Mouse (Mus musculus) right cerebral cortex, adult 2 months (tissue): ENCODE measurements at regions not wholly inside any gene's neighbourhood (a gene's known extent, or its start where the extent isn't known, plus 50 kb on each side); places are given as distances from the start of the nearest gene placed in this dataset.
A peak's percentile ranks its signal among the peaks of the same experiment; 100 is the strongest.

Experiments
- DNase-seq, 2 experiments: peaks; one replicate each; pipeline ENCODE4 v3.0.0; 2021 to 2022; ENCODE audit warnings: low spot score in 2 of 2

DNA sequence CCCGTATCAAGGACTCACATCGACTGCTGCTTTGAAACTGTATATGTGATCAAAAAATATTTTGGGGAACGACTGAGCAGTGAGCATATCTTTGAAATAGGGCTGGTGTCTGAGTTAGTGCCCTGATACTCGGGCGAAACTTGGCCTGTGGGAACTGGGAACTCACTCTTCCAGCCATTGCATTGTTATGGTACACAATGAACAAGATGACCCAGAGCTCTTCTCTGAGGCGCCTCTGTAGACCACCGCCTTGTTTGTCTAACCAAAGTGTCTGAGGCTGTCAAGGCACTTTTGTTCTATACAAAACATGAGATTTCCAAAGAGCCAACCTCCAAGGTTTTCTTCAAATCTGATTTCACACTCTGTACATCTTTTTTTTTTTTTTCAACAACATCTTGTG, 201.5 kb downstream of the Cog6 start:
- DNase-seq: no peak

DNA sequence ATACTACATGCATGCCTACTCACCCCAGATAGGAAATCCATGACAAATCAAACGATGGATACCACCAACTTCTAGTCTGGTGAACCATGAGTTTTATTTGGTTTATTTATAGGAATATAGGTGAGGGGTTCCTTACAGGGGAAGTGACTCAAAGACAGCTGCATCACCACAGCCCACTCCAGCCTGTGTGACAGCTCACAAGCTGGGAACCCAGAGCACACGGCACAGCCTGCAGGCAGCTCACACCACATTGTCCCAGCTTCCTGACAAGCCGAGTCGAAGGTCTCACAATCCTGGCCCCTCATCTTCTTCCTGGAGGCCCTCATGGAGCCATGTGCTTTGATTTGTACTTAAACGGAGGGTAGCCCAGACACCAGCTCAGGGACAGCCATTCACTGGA, 214.7 kb downstream of the Cog6 start:
- DNase-seq: no peak

DNA sequence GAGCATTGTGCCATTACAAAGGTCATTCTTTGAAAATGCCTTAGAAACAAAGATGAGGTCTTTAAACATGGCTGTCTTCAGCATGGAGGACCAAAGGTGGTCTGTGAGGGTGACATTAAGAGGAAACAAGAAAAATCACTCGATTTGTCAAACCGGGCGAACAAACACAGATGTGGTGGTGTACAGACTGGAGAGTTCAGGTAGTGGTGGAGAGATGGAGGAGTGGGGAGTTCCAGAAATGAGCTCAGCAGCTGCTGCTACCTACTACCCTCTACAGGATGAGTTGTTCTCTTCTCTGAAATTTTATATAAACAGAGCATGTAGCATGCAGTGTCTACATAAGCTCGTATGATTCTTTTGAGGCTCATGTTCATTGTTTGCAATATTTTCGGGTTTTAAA, 215.6 kb downstream of the Cog6 start:
- DNase-seq: no peak

DNA sequence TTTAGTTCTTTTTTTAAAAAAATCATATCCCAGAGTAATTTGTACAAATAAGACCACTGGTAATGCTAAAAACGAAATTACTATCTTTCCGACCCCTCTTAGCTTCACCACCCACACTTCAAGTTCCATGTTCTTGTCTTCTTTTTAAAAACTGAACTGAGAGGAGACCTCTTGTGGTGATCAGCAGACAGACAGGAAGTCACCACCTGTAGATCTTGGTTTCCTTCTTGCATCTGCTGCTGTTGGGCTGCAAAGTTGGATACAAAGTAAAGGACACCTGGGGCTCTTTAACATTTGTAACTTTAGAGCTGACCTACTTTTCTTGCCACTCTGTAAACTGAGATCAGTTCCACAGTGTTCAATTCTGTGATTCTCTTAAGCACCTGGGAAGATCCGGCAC, 216.4 kb downstream of the Cog6 start:
- no peak for DNase-seq

DNA sequence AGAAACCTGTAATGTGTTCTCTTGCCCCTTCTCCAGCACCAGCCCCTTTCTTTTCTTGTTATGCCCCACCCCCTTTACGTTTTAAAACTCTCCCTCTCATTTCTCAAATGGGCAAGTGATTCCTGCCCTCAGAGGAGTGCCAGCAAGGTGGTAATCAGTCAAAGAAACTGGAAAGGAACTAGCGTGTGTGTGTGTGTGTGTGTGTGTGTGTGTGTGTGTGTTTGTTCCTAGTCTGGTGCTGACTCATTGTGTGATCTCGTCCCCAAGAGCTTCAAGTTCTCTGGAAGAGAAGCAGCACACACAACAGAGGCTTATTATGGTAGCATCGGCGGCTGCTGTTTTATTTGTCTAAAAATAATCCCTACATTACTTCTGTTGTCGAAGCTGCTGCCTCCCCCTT, 219.2 kb downstream of the Cog6 start:
- peak in 1 of 2 experiments; percentile 20 for DNase-seq

DNA sequence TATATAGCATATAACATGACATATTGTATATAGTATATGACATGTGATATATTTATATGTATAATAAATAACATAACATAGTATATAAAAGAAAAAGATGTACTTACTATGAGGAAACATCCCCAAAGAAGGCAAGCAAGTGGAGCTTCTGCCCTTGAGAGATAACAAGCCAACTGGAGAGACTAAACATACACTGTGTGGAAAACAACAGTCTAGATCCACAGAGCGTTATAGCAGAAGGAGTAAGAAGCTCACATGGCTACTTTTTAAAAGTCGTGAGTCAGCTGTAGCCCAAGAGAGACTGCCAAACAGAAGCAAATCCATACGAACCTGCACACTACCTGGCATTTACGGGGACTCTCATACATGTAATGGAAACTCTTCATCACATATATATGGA, 219.9 kb downstream of the Cog6 start:
- DNase-seq: no peak

DNA sequence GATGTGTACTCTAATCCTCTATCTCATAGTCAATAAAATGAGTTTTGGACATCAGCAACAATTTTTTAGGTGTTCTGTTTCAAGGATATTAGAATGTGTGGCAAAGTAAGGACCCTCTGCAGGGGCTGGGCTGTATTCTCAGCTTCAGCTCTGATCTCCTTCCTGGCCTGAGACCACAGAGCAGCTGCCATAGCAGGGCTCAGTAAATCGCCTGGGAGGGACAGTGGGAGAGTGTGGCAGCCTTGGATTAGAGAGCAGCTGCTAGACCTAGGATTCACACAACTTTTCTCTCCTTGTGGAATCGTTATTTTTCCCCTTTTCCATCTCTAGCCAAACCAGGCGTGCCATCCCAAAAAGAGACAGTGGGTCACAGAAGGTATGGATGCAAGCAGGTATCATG, 222.8 kb downstream of the Cog6 start:
- DNase-seq: no peak

DNA sequence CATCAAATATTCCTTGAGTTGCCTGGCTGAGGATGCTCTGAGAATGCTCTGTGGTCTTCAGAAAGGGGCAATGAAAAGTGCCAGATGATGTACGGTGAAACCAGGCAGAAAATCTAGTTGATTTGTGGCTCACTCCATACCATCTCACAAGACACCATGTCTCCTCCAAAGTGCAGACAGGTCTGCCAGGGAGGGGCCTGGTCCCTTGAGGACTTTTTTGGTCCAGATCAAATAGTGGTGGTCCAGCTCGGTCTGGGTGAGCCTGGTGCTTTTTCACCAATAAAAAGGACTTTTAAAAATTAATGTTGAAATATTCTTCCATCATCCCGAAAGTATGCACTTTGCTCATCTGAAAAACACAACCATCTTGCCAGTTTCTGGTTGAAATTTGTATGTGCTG, 224.2 kb downstream of the Cog6 start:
- no peak for DNase-seq

DNA sequence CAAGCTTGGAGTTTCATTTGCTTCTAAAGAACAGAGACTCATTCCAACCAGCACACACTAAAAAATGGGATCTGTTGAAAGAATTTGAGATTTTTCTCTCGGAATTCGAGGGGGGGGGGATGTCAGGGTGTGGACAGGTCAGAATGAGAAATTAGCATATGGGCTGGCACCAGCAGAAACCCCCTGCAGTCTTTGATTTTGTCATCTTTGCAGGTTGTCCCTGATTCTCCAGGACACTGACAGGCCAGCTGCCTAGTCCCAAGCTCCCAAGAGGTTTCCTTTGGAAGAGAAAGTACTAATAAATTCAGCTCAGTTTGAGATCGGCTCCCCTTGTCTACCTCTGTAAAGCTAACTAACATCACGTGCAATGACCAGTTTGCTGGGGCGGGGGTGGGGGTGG, 224.9 kb downstream of the Cog6 start:
- no peak for DNase-seq

DNA sequence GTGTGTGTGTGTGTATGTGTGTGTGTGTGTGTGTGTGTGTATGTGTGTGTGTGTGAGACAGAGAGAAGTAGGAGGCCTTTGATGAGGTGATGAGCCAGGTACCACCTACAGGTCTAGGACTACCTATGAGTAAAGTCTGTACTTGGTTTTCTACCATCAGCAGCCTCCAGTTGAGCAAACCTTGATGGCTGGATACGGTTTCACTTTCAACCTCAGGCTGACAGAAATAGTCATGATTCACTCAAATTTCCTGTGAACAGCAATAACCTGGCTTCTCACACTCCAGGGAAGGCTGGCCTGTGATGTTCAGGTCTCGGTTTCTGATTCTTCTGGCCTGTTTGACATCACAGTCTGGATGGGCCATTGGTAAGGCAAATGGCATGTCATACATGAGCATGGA, 226.1 kb downstream of the Cog6 start:
- DNase-seq: no peak

DNA sequence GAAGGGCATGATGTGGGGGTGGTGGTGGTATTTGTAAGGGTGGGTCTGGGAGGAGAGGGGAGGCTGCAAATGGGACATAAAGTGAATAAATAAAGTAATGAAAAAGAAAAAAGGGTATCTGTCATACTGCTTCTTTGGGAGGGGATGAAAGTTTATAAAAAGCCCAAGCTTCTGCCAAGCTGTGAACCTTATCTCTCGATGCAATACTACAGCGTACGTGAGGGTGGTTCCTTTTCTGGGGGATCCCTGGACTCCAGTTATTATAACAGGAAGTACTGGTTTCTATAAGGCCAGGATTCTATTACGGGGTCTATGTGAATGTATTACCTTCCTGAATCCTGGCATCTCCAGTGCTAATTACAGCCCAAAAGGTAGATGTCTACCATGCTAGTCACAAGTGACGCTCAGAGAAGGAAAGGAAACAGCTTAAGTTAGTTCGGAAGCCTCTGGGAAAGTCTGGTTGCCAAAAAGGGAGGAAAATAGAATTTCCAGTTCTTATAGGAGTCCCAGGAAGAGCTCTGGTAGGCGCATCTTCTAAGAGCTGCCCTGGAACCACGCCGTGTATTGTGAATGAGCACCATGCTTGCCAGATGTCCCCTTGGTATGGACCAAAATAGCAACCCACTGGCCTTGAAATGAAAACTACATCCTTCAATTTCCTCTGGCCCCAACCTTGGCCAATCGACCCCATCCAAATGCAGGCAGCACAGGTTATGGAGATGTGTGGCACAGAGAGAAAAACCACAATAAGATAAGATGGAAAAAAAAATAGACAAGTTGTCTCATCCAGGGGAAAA, 228.9 kb downstream of the Cog6 start:
- DNase-seq: no peak

DNA sequence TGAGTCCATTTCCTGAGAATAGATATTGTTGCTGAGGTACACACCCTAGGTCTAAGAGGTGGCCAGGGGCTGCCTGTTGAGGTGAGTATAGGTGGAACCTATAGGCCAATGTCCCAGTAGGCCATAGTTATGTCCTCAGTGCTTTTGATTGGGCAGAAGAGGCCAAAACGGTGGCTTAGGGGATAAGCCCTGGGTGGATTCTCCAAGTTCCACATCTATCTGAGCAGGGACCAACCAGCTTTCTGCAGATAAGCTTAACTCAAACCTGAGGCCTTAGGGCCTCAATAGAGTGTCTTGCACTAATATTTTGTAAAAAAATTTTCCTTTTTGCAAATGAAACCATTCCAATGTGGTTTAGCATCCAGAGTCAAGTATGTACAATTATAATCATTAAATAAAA, 231.4 kb downstream of the Cog6 start:
- DNase-seq: no peak

DNA sequence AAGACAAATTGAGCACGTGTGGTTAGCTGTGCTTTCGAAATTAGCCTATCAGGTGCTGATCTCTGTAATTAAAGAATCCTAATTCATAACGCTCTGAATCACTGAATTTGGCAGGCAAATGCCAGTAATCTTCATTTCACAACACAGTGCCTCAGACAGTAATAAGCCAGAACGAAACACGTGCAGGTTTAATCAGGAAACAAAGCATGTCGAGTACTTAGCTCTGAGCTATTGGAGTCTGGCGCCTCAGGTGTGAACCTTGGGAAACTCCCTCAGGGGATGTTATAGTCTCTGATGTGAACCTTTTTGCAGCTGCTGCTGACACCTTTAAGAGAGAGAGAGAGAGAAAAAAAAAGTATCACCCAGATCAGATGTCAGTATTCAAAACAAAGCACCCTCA, 232.6 kb downstream of the Cog6 start:
- DNase-seq: no peak

DNA sequence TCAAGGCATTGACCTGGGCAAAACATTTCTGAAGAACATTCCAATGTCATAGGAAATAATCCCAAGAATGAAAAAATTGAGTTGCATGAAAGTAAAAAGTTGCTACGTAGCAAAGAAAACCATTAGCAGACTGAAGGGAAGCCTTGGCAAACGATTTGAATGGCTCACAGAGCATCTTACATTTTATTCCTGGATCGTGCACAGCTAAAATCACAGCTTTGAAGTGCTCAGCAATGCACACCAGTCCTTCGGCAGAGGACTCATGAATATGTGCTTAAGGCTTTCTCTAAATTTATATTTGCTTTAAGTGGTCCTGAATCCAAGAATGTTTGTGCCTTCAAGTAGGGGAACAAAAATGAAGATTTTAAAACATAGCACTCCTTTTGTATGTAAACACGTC, 234.5 kb downstream of the Cog6 start:
- no peak for DNase-seq

DNA sequence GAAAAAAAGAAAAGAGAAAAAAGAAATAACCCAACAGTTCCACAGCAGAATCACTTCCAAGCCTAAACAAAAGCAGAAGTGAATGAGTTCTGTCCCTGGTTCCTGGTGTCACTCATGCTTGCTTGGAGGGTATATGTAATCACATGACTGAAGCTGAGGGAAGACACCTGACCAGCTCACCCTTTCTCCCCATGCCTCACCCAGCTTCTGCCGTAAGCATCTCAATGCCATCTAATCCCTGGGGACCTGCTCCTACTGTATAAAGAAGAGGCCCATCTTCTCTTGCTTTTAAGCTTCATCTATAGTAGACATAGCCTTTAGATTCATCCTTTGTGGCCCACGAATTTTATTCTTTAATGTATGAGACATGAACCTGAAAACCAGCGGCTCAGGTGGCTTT, 235.5 kb downstream of the Cog6 start:
- no peak for DNase-seq

DNA sequence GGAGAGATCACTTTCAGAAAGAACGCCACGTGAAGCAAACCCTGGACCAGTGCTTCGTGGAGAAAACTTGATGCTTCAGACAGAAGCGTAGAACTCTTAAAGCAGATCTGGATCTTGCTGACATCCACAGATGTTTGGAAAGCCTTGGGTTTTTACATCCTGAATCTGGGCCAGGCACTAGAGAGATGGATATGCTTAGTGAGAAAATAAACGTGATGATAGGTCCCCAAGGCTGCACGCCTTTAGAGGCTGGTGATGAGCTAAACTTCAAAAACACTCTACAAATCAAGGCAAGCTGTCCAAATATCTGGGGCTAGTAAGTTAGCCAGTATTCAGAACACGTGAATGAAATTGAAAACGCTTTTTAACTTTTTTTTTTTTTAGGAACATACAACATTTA, 236.7 kb downstream of the Cog6 start:
- DNase-seq: no peak

DNA sequence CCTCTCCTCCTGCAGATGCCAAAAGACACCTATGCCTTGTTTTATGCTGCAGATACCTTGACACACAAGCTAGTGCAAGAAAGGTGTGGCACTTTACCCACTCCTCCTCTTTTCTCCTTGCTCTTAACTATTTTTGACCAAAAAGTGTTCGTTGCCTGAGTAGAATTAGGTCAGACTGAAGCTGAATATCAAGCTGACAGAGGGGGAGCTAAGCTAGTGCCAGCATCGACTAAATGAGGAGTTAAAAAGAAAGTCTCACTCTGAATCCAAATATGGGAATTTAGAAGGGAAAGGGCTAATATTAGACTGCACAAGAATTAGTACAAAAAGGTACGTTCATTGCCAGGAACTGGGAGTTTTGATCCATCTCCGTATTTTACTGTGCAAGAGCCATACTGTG, 241.2 kb downstream of the Cog6 start:
- no peak for DNase-seq

DNA sequence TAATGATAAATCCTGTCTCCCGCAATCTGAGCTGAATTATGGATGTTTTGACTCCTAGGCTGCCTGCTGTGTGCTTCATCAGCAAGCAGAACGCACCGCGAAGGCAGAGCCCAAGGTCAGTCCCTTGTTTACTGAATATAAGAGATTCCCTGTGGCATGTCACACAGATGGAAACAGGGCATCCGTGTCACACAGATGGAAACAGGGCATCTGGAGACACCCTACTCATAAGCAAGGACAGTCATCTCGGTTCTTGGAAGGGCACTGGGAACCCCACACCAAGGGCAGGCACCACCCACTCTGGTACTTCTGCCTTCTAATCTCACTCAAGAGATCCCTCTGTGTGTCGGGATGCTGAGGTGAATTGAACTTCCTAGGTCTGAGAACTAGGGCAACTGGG, 241.9 kb downstream of the Cog6 start:
- DNase-seq: no peak

DNA sequence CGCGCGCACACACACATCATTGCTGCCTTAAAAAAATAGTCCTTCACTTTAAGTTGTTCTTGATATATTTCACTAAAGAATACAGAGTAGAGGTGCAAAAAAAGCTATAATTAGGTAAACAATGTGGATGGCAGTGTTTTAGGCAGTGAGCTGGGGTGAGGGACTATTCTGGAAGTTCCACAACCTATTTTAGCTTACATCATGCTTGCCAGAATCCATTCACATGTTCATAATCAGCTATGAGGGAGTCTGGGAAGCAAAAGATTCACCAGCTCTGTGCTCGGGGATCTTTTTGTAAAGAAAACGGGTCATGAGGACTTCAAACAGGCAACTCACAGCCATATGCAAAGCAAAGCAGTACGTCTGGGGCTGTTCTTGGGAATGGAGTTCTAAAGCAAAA, 242.3 kb downstream of the Cog6 start:
- no peak for DNase-seq

DNA sequence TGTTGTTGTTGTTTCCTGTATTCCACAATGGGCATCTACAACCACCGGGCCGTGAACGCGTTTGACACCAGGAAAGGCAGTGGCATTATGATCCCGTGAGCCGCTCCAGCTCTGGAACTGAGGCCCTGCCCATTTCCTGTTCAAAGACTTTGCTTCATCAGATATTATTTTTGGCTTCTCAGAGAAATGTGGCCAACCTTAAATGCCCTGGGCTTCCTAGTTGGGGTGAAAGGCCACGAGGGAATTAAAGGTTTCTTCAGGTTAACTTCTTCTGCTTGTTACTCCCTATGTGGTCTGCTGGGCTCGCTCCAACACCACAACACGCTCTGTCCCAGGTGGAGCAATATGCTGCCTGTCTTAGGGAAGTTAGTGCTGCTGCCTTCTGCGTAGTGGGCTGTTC, 249.8 kb downstream of the Cog6 start:
- DNase-seq: no peak

DNA sequence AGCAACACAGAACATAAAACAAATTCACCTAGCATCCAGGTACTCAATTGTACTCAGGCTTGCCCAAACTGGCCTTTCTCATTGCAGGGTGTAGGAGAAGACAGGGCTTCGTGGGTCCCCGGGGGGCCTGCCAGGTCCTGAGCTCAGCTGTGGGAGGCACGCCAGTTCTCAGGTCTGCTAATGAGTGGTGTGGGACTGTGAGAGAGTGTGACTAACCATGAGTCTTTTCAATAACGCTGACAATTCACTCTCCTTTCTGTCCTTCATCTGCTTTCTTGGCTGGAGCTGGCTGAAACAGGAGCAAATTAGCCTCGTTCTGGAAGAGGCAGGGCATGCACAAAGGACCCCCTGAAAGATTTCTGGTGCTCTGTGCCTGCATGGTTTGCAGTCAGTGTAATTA, 250.2 kb downstream of the Cog6 start:
- DNase-seq: peak in 1 of 2 experiments; percentile 20

DNA sequence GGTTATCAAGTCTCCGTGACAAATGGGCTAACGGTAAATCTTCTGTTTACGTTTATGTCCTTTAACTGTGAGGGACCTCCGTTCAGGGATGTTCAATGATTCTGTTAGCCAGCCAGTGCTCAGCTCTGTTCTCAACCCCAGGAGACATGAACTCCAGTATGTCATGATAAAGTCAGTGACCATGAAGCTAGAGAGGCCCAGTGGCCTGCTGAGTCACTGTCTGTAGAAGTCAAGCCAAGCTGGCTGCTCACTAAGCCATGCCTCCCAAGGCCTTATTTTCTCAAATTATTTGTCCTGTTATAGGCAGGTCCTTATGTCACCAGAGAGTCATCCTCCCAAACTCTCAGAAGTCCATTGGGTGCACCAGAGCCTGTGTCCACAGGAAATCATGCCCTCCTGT, 252.9 kb downstream of the Cog6 start:
- DNase-seq: no peak

DNA sequence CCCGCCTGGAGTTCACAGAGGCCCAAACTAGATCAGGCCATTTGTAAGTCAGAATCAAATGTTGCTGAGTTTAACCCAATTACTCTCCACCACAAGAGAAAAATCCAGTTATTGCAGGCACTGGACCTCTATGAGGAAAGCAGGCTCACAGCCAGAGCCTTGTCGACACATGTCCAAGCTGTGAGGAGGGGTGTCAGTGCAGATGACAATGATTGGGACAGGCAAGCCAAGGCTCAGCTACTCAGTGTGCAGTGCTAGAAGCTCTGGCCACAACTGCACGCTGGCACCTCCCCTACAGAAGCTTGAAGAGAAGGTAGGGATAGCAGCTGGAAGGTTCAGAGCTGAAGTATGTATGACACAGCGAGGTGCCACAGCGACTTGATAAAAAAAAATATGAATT, 253.4 kb downstream of the Cog6 start:
- DNase-seq: no peak

DNA sequence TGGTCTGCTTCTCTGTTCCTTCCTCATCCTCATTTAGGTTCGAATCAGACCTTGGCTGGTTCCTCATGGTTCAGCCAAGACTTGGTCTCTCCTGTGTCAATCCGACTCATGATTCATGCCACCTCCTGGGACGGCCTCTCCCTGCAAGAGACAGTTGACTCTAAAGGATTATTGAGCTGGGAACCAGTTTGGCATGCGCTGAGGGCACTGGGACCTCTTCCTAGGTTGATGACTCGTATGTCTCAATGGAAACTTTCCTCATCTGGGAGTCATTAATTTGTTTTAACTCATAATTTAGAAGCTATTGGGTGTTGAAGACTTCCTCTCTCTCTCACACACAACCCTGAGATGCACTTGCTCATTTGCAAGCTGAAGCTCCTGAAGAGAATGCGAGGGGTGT, 254.5 kb downstream of the Cog6 start:
- no peak for DNase-seq
